Mouse (Mus musculus): ENCODE results near the gene Prg2. TPM values are rescaled to one million over a fixed set of nuclear protein-coding genes. Genes with fewer than 3 reads are reported as not detected.

The Prg2 gene
- polyA plus RNA-seq, 1 experiment from 2014 or later = not detected

GRCm38 (mm10) chr2:85033121-85033520 lies 52.9 kb downstream of the Prg2 start:
- Histone ChIP-seq H3K4me2 (ENCODE audit: low read depth, low read length) (no peak overlapping the region), H3K4me3 (ENCODE audit: low read depth, low read length) (no peak overlapping the region), H3K9me3 (ENCODE audit: control insufficient read depth, low read length) (no peaks in the 10 kb centered on the region), H3K36me3 (ENCODE audit: control insufficient read depth, insufficient read depth, low read length) (no peaks in the 10 kb centered on the region), H3K27me3 (ENCODE audit: control insufficient read depth, insufficient read depth, low read length) (no peaks in the 10 kb centered on the region), H3K27ac (ENCODE audit: low read depth, low read length) (no peak overlapping the region), H3K9ac (replicated peaks; ENCODE audit: low read depth, low read length) (no peak overlapping the region), H3K4me1 (ENCODE audit: control insufficient read depth, insufficient read depth, low read length) (peaks cover 10% of the 10 kb centered on the region)
- ATAC-seq (ENCODE audit: low read depth) = no peak
- WGBS = 82% methylated on average over 2 of the region's 2 CpGs

Other genes with a start within 250 kb of the Prg2 start
- 17.8 TPM in 2 replicates for gene Ypel4, start 246.4 kb upstream of the Prg2 start, polyA plus RNA-seq (2014; fragmentation: Nextera tagmentation; extraction: Ambion mirVana)
- 1.7 and 2.6 TPM in 2 replicates for gene Gm19426, start 236.8 kb upstream of the Prg2 start, polyA plus RNA-seq (2014; fragmentation: Nextera tagmentation; extraction: Ambion mirVana)
- 15.7 and 34.8 TPM in 2 replicates for gene Serping1, start 205.0 kb upstream of the Prg2 start, polyA plus RNA-seq (2014; fragmentation: Nextera tagmentation; extraction: Ambion mirVana)
- gene Ube2l6, start 181.6 kb upstream of the Prg2 start, polyA plus RNA-seq (2014; fragmentation: Nextera tagmentation; extraction: Ambion mirVana) = 16.3 and 16.7 TPM in 2 replicates
- gene Smtnl1, start 157.8 kb upstream of the Prg2 start, polyA plus RNA-seq (2014; fragmentation: Nextera tagmentation; extraction: Ambion mirVana) = not detected in 2 replicates
- gene Timm10, start 153.5 kb upstream of the Prg2 start, polyA plus RNA-seq (2014; fragmentation: Nextera tagmentation; extraction: Ambion mirVana) = 63.8 and 89.4 TPM in 2 replicates
- gene Slc43a1, start 141.6 kb upstream of the Prg2 start, polyA plus RNA-seq (2014; fragmentation: Nextera tagmentation; extraction: Ambion mirVana) = 0.63 and 1.8 TPM in 2 replicates
- 1.8 and 4.9 TPM in 2 replicates for gene Rtn4rl2, start 93.8 kb upstream of the Prg2 start, polyA plus RNA-seq (2014; fragmentation: Nextera tagmentation; extraction: Ambion mirVana)
- 2.5 and 7.1 TPM in 2 replicates for gene Slc43a3, start 43.9 kb upstream of the Prg2 start, polyA plus RNA-seq (2014; fragmentation: Nextera tagmentation; extraction: Ambion mirVana)
- not detected in 2 replicates for gene Prg3, start 7.8 kb downstream of the Prg2 start, polyA plus RNA-seq (2014; fragmentation: Nextera tagmentation; extraction: Ambion mirVana)
- gene Ssrp1, start 56.8 kb downstream of the Prg2 start, polyA plus RNA-seq (2014; fragmentation: Nextera tagmentation; extraction: Ambion mirVana) = 152 and 178 TPM in 2 replicates
- 0.94 and 22.0 TPM in 2 replicates for gene P2rx3, start 57.0 kb downstream of the Prg2 start, polyA plus RNA-seq (2014; fragmentation: Nextera tagmentation; extraction: Ambion mirVana)
- gene Tnks1bp1, start 67.6 kb downstream of the Prg2 start, polyA plus RNA-seq (2014; fragmentation: Nextera tagmentation; extraction: Ambion mirVana) = 6.8 and 10.6 TPM in 2 replicates
- gene Aplnr, start 155.8 kb downstream of the Prg2 start, polyA plus RNA-seq (2014; fragmentation: Nextera tagmentation; extraction: Ambion mirVana) = 12.8 and 40.6 TPM in 2 replicates
- 7.1 and 11.2 TPM in 2 replicates for gene Lrrc55, start 216.7 kb downstream of the Prg2 start, polyA plus RNA-seq (2014; fragmentation: Nextera tagmentation; extraction: Ambion mirVana)